Mouse (Mus musculus): ENCODE data around the gene Rhot2. TPM values are rescaled to one million over a fixed set of nuclear protein-coding genes. Genes with fewer than 3 reads are reported as not detected.

Gene Rhot2
- polyA plus RNA-seq, 1 experiment = 33.9 TPM

- Histone ChIP-seq H3K79me3 (ENCODE audit: low read depth) (peaks cover 5% of the 10 kb centered on the region), H3K4me3 (ENCODE audit: insufficient read depth, poor library complexity, severe bottlenecking) (peak overlapping the region; percentile 72), H3K79me2 (ENCODE audit: control insufficient read depth, insufficient read depth) (peaks cover 23% of the 10 kb centered on the region), H3K27me3 (ENCODE audit: control insufficient read depth, insufficient read depth, insufficient read length) (no peaks in the 10 kb centered on the region), H3ac (ENCODE audit: control insufficient read depth, insufficient read length, low read depth) (peak overlapping the region; percentile 25), H3K36me3 (ENCODE audit: control insufficient read depth, insufficient read depth) (peaks cover 37% of the 10 kb centered on the region)
- TF ChIP-seq CEBPB (IDR thresholded peaks at IDR 0.05; ENCODE audit: low read depth) (no peak), MYOD1 (IDR thresholded peaks at IDR 0.05; ENCODE audit: control insufficient read depth, insufficient read length, low read depth) (no peak), FOSL1 (IDR thresholded peaks at IDR 0.05; ENCODE audit: insufficient read depth, low read length, poor library complexity, severe bottlenecking) (no peak), USF1 (IDR thresholded peaks at IDR 0.05; ENCODE audit: low read depth) (no peak), CTCF (IDR thresholded peaks at IDR 0.05; ENCODE audit: control insufficient read depth, insufficient read depth, insufficient read length) (no peak), MAX (IDR thresholded peaks at IDR 0.05) (no peak), MYOG (IDR thresholded peaks at IDR 0.05; ENCODE audit: control insufficient read depth, extremely low read depth, insufficient read length) (no peak)
Measured at GRCm38 (mm10) chr17:25843122-25843521, 1.5 kb downstream of the Rhot2 start.

GRCm38 (mm10) chr17:25842509-25842908, 2.1 kb downstream of the Rhot2 start:
- Histone ChIP-seq H3K4me3 (ENCODE audit: insufficient read depth, poor library complexity, severe bottlenecking) (no peak overlapping the region), H3ac (ENCODE audit: control insufficient read depth, insufficient read length, low read depth) (no peak overlapping the region), H3K36me3 (ENCODE audit: control insufficient read depth, insufficient read depth) (peaks cover 41% of the 10 kb centered on the region), H3K79me2 (ENCODE audit: control insufficient read depth, insufficient read depth) (peaks cover 23% of the 10 kb centered on the region), H3K27me3 (ENCODE audit: control insufficient read depth, insufficient read depth, insufficient read length) (no peaks in the 10 kb centered on the region), H3K79me3 (ENCODE audit: low read depth) (peaks cover 5% of the 10 kb centered on the region)
- TF ChIP-seq USF1 (IDR thresholded peaks at IDR 0.05; ENCODE audit: low read depth) = no peak
- TF ChIP-seq MAX (IDR thresholded peaks at IDR 0.05) = no peak
- TF ChIP-seq CEBPB (IDR thresholded peaks at IDR 0.05; ENCODE audit: low read depth) = no peak
- TF ChIP-seq FOSL1 (IDR thresholded peaks at IDR 0.05; ENCODE audit: insufficient read depth, low read length, poor library complexity, severe bottlenecking) = no peak
- no peak for TF ChIP-seq MYOG (IDR thresholded peaks at IDR 0.05; ENCODE audit: control insufficient read depth, extremely low read depth, insufficient read length)
- no peak for TF ChIP-seq MYOD1 (IDR thresholded peaks at IDR 0.05; ENCODE audit: control insufficient read depth, insufficient read length, low read depth)
- TF ChIP-seq CTCF (IDR thresholded peaks at IDR 0.05; ENCODE audit: control insufficient read depth, insufficient read depth, insufficient read length) = no peak

GRCm38 (mm10) chr17:25841117-25841880, 3.4 kb downstream of the Rhot2 start, which contains the start of gene Gm20683:
Gene Gm20683 (minus strand): TSS chr17:25841763.
- H3K27me3 ChIP-seq (ENCODE audit: control insufficient read depth, insufficient read depth, insufficient read length) = no peaks in the 10 kb centered on the region
- peaks cover 23% of the 10 kb centered on the region for H3K79me2 ChIP-seq (ENCODE audit: control insufficient read depth, insufficient read depth)
- no peak within 1 kb of the TSS for H3K4me3 ChIP-seq (ENCODE audit: insufficient read depth, poor library complexity, severe bottlenecking)
- no peak within 1 kb of the TSS for H3ac ChIP-seq (ENCODE audit: control insufficient read depth, insufficient read length, low read depth)
- peaks cover 5% of the 10 kb centered on the region for H3K79me3 ChIP-seq (ENCODE audit: low read depth)
- H3K36me3 ChIP-seq (ENCODE audit: control insufficient read depth, insufficient read depth) = peaks cover 41% of the 10 kb centered on the region
- TF ChIP-seq FOSL1 (IDR thresholded peaks at IDR 0.05; ENCODE audit: insufficient read depth, low read length, poor library complexity, severe bottlenecking) = no peak
- no peak for TF ChIP-seq MYOD1 (IDR thresholded peaks at IDR 0.05; ENCODE audit: control insufficient read depth, insufficient read length, low read depth)
- no peak for TF ChIP-seq CTCF (IDR thresholded peaks at IDR 0.05; ENCODE audit: control insufficient read depth, insufficient read depth, insufficient read length)
- no peak for TF ChIP-seq MYOG (IDR thresholded peaks at IDR 0.05; ENCODE audit: control insufficient read depth, extremely low read depth, insufficient read length)
- TF ChIP-seq USF1 (IDR thresholded peaks at IDR 0.05; ENCODE audit: low read depth) = no peak
- TF ChIP-seq MAX (IDR thresholded peaks at IDR 0.05) = no peak
- TF ChIP-seq CEBPB (IDR thresholded peaks at IDR 0.05; ENCODE audit: low read depth) = no peak

GRCm38 (mm10) chr17:25840519-25840918, 4.1 kb downstream of the Rhot2 start:
- no peak for TF ChIP-seq FOSL1 (IDR thresholded peaks at IDR 0.05; ENCODE audit: insufficient read depth, low read length, poor library complexity, severe bottlenecking)
- TF ChIP-seq MYOG (IDR thresholded peaks at IDR 0.05; ENCODE audit: control insufficient read depth, extremely low read depth, insufficient read length) = no peak
- TF ChIP-seq CTCF (IDR thresholded peaks at IDR 0.05; ENCODE audit: control insufficient read depth, insufficient read depth, insufficient read length) = no peak
- TF ChIP-seq CEBPB (IDR thresholded peaks at IDR 0.05; ENCODE audit: low read depth) = no peak
- no peak for TF ChIP-seq USF1 (IDR thresholded peaks at IDR 0.05; ENCODE audit: low read depth)
- no peak for TF ChIP-seq MYOD1 (IDR thresholded peaks at IDR 0.05; ENCODE audit: control insufficient read depth, insufficient read length, low read depth)
- no peak for TF ChIP-seq MAX (IDR thresholded peaks at IDR 0.05)
- no peak overlapping the region for H3K4me3 ChIP-seq (ENCODE audit: insufficient read depth, poor library complexity, severe bottlenecking)
- peaks cover 38% of the 10 kb centered on the region for H3K36me3 ChIP-seq (ENCODE audit: control insufficient read depth, insufficient read depth)
- H3K79me3 ChIP-seq (ENCODE audit: low read depth) = peaks cover 5% of the 10 kb centered on the region
- H3K79me2 ChIP-seq (ENCODE audit: control insufficient read depth, insufficient read depth) = peaks cover 23% of the 10 kb centered on the region
- H3ac ChIP-seq (ENCODE audit: control insufficient read depth, insufficient read length, low read depth) = no peak overlapping the region
- H3K27me3 ChIP-seq (ENCODE audit: control insufficient read depth, insufficient read depth, insufficient read length) = no peaks in the 10 kb centered on the region

- H3K36me3 ChIP-seq (ENCODE audit: control insufficient read depth, insufficient read depth) = peaks cover 39% of the 10 kb centered on the region
Measured at GRCm38 (mm10) chr17:25839455-25840235, 5.0 kb downstream of the Rhot2 start.

More at GRCm38 (mm10) chr17:25839455-25840235, 5.0 kb downstream of the Rhot2 start:
- H3K79me2 ChIP-seq (ENCODE audit: control insufficient read depth, insufficient read depth) = peaks cover 32% of the 10 kb centered on the region
- peaks cover 5% of the 10 kb centered on the region for H3K79me3 ChIP-seq (ENCODE audit: low read depth)
- no peak overlapping the region for H3ac ChIP-seq (ENCODE audit: control insufficient read depth, insufficient read length, low read depth)
- H3K4me3 ChIP-seq (ENCODE audit: insufficient read depth, poor library complexity, severe bottlenecking) = no peak overlapping the region
- TF ChIP-seq MYOG (IDR thresholded peaks at IDR 0.05; ENCODE audit: control insufficient read depth, extremely low read depth, insufficient read length) = no peak
- no peak for TF ChIP-seq CEBPB (IDR thresholded peaks at IDR 0.05; ENCODE audit: low read depth)
- TF ChIP-seq USF1 (IDR thresholded peaks at IDR 0.05; ENCODE audit: low read depth) = no peak
- TF ChIP-seq FOSL1 (IDR thresholded peaks at IDR 0.05; ENCODE audit: insufficient read depth, low read length, poor library complexity, severe bottlenecking) = no peak
- no peak for TF ChIP-seq MYOD1 (IDR thresholded peaks at IDR 0.05; ENCODE audit: control insufficient read depth, insufficient read length, low read depth)
- no peak for TF ChIP-seq MAX (IDR thresholded peaks at IDR 0.05)
- TF ChIP-seq CTCF (IDR thresholded peaks at IDR 0.05; ENCODE audit: control insufficient read depth, insufficient read depth, insufficient read length) = no peak
- H3K27me3 ChIP-seq (ENCODE audit: control insufficient read depth, insufficient read depth, insufficient read length) = no peaks in the 10 kb centered on the region
